Mouse (Mus musculus) spleen, postnatal 4 days (tissue): Measurements from ENCODE around the gene H2afx.
"Not testable (repeated sequence)": the region's sequence is repeated elsewhere in the genome, so short reads cannot be mapped to it uniquely, and the experiment has no call there.

Experiments
- DNase-seq, 2 experiments: peaks; one replicate each; pipeline ENCODE4 v3.0.0; 2022; ENCODE audit warnings: low spot score in 2 of 2

The H2afx gene

GRCm38 (mm10) chr9:44318076-44318825 lies 16.2 kb upstream of the H2afx start:
- no peak for DNase-seq

GRCm38 (mm10) chr9:44318826-44319095 lies 15.7 kb upstream of the H2afx start:
- no peak for DNase-seq

- DNase-seq: peak; percentile 48 to 83
These were observed 15.2 kb upstream of the H2afx start for GRCm38 (mm10) chr9:44319105-44319886.

- peak; percentile 88 to 94 for DNase-seq
These were observed 14.4 kb upstream of the H2afx start, which contains the start of gene C2cd2l for GRCm38 (mm10) chr9:44319887-44320798. TSS of gene C2cd2l (minus strand) at chr9:44320285.

GRCm38 (mm10) chr9:44320799-44321133 lies 13.7 kb upstream of the H2afx start:
- no peak for DNase-seq

- DNase-seq: not testable (repeated sequence)
These were observed 10.8 kb upstream of the H2afx start for GRCm38 (mm10) chr9:44323656-44324055.

- no peak for DNase-seq
These were observed 10.3 kb upstream of the H2afx start for GRCm38 (mm10) chr9:44324147-44324546.

GRCm38 (mm10) chr9:44325032-44325767 lies 9.3 kb upstream of the H2afx start:
- not testable (repeated sequence) for DNase-seq

GRCm38 (mm10) chr9:44325768-44326370 lies 8.6 kb upstream of the H2afx start, which contains the start of gene Dpagt1:
TSS of gene Dpagt1 (plus strand) at chr9:44326019.
- no peak for DNase-seq

- peak; percentile 73 to 85 for DNase-seq
These were observed 8.0 kb upstream of the H2afx start for GRCm38 (mm10) chr9:44326371-44327063.

- peak in 1 of 2 experiments; percentile 44 for DNase-seq
These were observed 7.3 kb upstream of the H2afx start for GRCm38 (mm10) chr9:44327064-44327711.

- no peak for DNase-seq
These were observed 6.6 kb upstream of the H2afx start for GRCm38 (mm10) chr9:44327926-44328325.

- DNase-seq: no peak
These were observed 3.8 kb upstream of the H2afx start for GRCm38 (mm10) chr9:44330736-44331135.

- DNase-seq: no peak
These were observed 1.4 kb upstream of the H2afx start for GRCm38 (mm10) chr9:44332918-44333638.

GRCm38 (mm10) chr9:44335331-44336092 lies 1.0 kb downstream of the H2afx start:
- peak; percentile 66 to 89 for DNase-seq

- DNase-seq: no peak
These were observed 1.6 kb downstream of the H2afx start for GRCm38 (mm10) chr9:44336093-44336406.

- not testable (repeated sequence) for DNase-seq
These were observed 2.0 kb downstream of the H2afx start for GRCm38 (mm10) chr9:44336513-44336912.

GRCm38 (mm10) chr9:44336964-44337363 lies 2.5 kb downstream of the H2afx start:
- DNase-seq: peak in 1 of 2 experiments; percentile 25
